Mouse (Mus musculus) midbrain, embryonic 14.5 days (tissue): ENCODE measurements around the gene Fam83e. TPM values are rescaled to one million over a fixed set of nuclear protein-coding genes. Genes with fewer than 3 reads are reported as not detected.

ENCODE experiments used
- ATAC-seq: fragments of 200-750 bp; cut with Nextera tagmentation; 2 replicates; pipeline ENCODE4 v1.8.0; 2017; ENCODE audit warnings: moderate number of reproducible peaks, moderate library complexity; ENCODE audit not compliant: low FRiP score, low TSS enrichment
- DNase-seq: peaks from one replicate; pipeline ENCODE4 v3.0.0-alpha.2; 2015
- H3K27ac ChIP-seq: fragments of 300-500 bp; sonication (generic); replicated peaks from 2 replicates; pipeline ENCODE4 v1.5.1; 2014; ENCODE audit warnings: mild to moderate bottlenecking, low read depth, low read length, moderate library complexity
- H3K27me3 ChIP-seq: fragments of 300-500 bp; sonication (generic); 2 replicates; pipeline ENCODE4 v1.6.1; 2014; ENCODE audit warnings: low read length, control low read depth, mixed read lengths; ENCODE audit not compliant: control insufficient read depth, insufficient read depth
- H3K36me3 ChIP-seq: fragments of 300-500 bp; sonication (generic); 2 replicates; pipeline ENCODE4 v1.6.1; 2014; ENCODE audit warnings: low read length, control low read depth; ENCODE audit not compliant: control insufficient read depth, insufficient read depth
- H3K4me1 ChIP-seq: fragments of 300-500 bp; sonication (generic); 2 replicates; pipeline ENCODE4 v1.6.1; 2014; ENCODE audit warnings: mild to moderate bottlenecking, antibody characterized with exemption, low read length, control low read depth; ENCODE audit not compliant: control insufficient read depth, insufficient read depth
- H3K4me2 ChIP-seq: fragments of 300-500 bp; sonication (generic); 2 replicates; pipeline ENCODE4 v1.6.1; 2014; ENCODE audit warnings: mild to moderate bottlenecking, low read length, moderate library complexity
- H3K4me3 ChIP-seq: fragments of 300-500 bp; sonication (generic); replicated peaks from 2 replicates; pipeline ENCODE4 v1.5.1; 2014; ENCODE audit warnings: low read depth, low read length
- H3K9ac ChIP-seq: fragments of 300-500 bp; sonication (generic); replicated peaks from 2 replicates; pipeline ENCODE4 v1.6.1; 2014; ENCODE audit warnings: mild to moderate bottlenecking, low read length, moderate library complexity
- H3K9me3 ChIP-seq: fragments of 300-500 bp; sonication (generic); 2 replicates; pipeline ENCODE4 v1.6.1; 2016; ENCODE audit warnings: low read length, control low read depth, mixed read lengths; ENCODE audit not compliant: control insufficient read depth
- WGBS: fragments of 180-500 bp; shearing (Covaris S2); extraction: QIAGEN DNeasy Blood & Tissue Kit; methylation state at CpG from one replicate; pipeline ENCODE4 v1.1.7; 2014; 5-methylcytosine and 5-hydroxymethylcytosine counted together
- polyA plus RNA-seq: library from polyadenylated mRNA; unstranded; fragments of >200 nt; fragmentation: Nextera tagmentation; extraction: Ambion mirVana; gene quantifications from 2 replicates; pipeline ENCODE4 v1.2.1, GENCODE M21; 2014

The Fam83e gene
- polyA plus RNA-seq, 1 experiment from 2014 or later: 0.46 TPM

GRCm38 (mm10) chr7:45716952-45717917 is 3.8 kb upstream of the Fam83e start:
- WGBS: 13% methylated on average over 31 of the region's 31 CpGs
- H3K9ac ChIP-seq: peak overlapping the region; percentile 73
- H3K4me3 ChIP-seq: peak overlapping the region; percentile 90
- ATAC-seq (peak; percentile 32), DNase-seq (no peak)
- H3K36me3 ChIP-seq: peaks cover 46% of the 10 kb centered on the region
- H3K4me2 ChIP-seq: peak overlapping the region; percentile 96
- no peaks in the 10 kb centered on the region for H3K9me3 ChIP-seq
- no peaks in the 10 kb centered on the region for H3K27me3 ChIP-seq
- peaks cover 37% of the 10 kb centered on the region for H3K4me1 ChIP-seq
- peak overlapping the region; percentile 92 for H3K27ac ChIP-seq

GRCm38 (mm10) chr7:45717918-45718297 is 3.1 kb upstream of the Fam83e start, which contains the start of gene Sphk2:
Gene Sphk2 (minus strand): TSS chr7:45718002.
- H3K9ac ChIP-seq: peak within 1 kb of the TSS; percentile 89
- H3K9me3 ChIP-seq: no peaks in the 10 kb centered on the region
- WGBS: 0% methylated on average over 41 of the region's 41 CpGs
- peaks cover 37% of the 10 kb centered on the region for H3K4me1 ChIP-seq
- peak within 1 kb of the TSS; percentile 90 for H3K4me3 ChIP-seq
- peaks cover 46% of the 10 kb centered on the region for H3K36me3 ChIP-seq
- H3K27me3 ChIP-seq: no peaks in the 10 kb centered on the region
- H3K27ac ChIP-seq: peak within 1 kb of the TSS; percentile 92
- ATAC-seq (peak; percentile 77), DNase-seq (peak; percentile 100)
- H3K4me2 ChIP-seq: peak within 1 kb of the TSS; percentile 96

GRCm38 (mm10) chr7:45718331-45718730 is 2.7 kb upstream of the Fam83e start:
- Histone ChIP-seq H3K27ac (peak overlapping the region; percentile 92), H3K4me3 (peak overlapping the region; percentile 90), H3K9ac (peak overlapping the region; percentile 89), H3K27me3 (no peaks in the 10 kb centered on the region), H3K4me2 (peak overlapping the region; percentile 91), H3K4me1 (peaks cover 37% of the 10 kb centered on the region), H3K36me3 (peaks cover 46% of the 10 kb centered on the region), H3K9me3 (no peaks in the 10 kb centered on the region)
- WGBS: under 1% methylated on average over 20 of the region's 20 CpGs
- ATAC-seq (no peak), DNase-seq (no peak)

- WGBS: 84% methylated on average over 10 of the region's 10 CpGs
- peak overlapping the region; percentile 90 for H3K4me3 ChIP-seq
- H3K36me3 ChIP-seq: peaks cover 52% of the 10 kb centered on the region
- no peaks in the 10 kb centered on the region for H3K9me3 ChIP-seq
- ATAC-seq: no peak
- peaks cover 36% of the 10 kb centered on the region for H3K4me1 ChIP-seq
- H3K9ac ChIP-seq: peak overlapping the region; percentile 89
- peak overlapping the region; percentile 91 for H3K4me2 ChIP-seq
- DNase-seq: no peak
- 0 out of 2 replicates have a peak overlapping the region, but pooled peaks have one; percentile 92 for H3K27ac ChIP-seq
- no peaks in the 10 kb centered on the region for H3K27me3 ChIP-seq
These were observed 1.8 kb upstream of the Fam83e start for GRCm38 (mm10) chr7:45719180-45719579.

GRCm38 (mm10) chr7:45719738-45720412 is 1.1 kb upstream of the Fam83e start:
- WGBS: 93% methylated on average over 15 of the region's 16 CpGs
- Histone ChIP-seq H3K27me3 (no peaks in the 10 kb centered on the region), H3K4me3 (no peak overlapping the region), H3K4me2 (no peak overlapping the region), H3K4me1 (peaks cover 29% of the 10 kb centered on the region), H3K9ac (no peak overlapping the region; the same call in 1 of the 2 replicates), H3K36me3 (peaks cover 59% of the 10 kb centered on the region), H3K27ac (no peak overlapping the region), H3K9me3 (no peaks in the 10 kb centered on the region)
- DNase-seq: no peak
- no peak for ATAC-seq

- Histone ChIP-seq H3K36me3 (peaks cover 72% of the 10 kb centered on the region), H3K4me2 (no peak overlapping the region), H3K4me3 (no peak overlapping the region), H3K27me3 (no peaks in the 10 kb centered on the region), H3K4me1 (peaks cover 21% of the 10 kb centered on the region), H3K9me3 (no peaks in the 10 kb centered on the region), H3K27ac (no peak overlapping the region), H3K9ac (no peak overlapping the region)
- WGBS: 86% methylated on average over 7 of the region's 7 CpGs
- ATAC-seq (no peak), DNase-seq (no peak)
These were observed 191 bp downstream of the Fam83e start for GRCm38 (mm10) chr7:45721234-45721571.

GRCm38 (mm10) chr7:45721642-45722347 is 783 bp downstream of the Fam83e start:
- DNase-seq: no peak
- Histone ChIP-seq H3K4me1 (peaks cover 15% of the 10 kb centered on the region), H3K9me3 (no peaks in the 10 kb centered on the region), H3K4me2 (no peak overlapping the region), H3K36me3 (peaks cover 78% of the 10 kb centered on the region), H3K9ac (no peak overlapping the region), H3K4me3 (no peak overlapping the region), H3K27me3 (no peaks in the 10 kb centered on the region), H3K27ac (no peak overlapping the region)
- 64% methylated on average over 13 of the region's 13 CpGs for WGBS
- ATAC-seq: no peak

GRCm38 (mm10) chr7:45722348-45722713 is 1.3 kb downstream of the Fam83e start:
- Histone ChIP-seq H3K36me3 (peaks cover 84% of the 10 kb centered on the region), H3K9me3 (no peaks in the 10 kb centered on the region), H3K4me1 (peaks cover 10% of the 10 kb centered on the region), H3K4me3 (no peak overlapping the region), H3K27ac (no peak overlapping the region), H3K27me3 (no peaks in the 10 kb centered on the region), H3K9ac (no peak overlapping the region), H3K4me2 (no peak overlapping the region)
- DNase-seq: no peak
- no peak for ATAC-seq
- WGBS: 81% methylated on average over 13 of the region's 13 CpGs
